Mouse (Mus musculus): ENCODE measurements around the gene Senp6.

DNA sequence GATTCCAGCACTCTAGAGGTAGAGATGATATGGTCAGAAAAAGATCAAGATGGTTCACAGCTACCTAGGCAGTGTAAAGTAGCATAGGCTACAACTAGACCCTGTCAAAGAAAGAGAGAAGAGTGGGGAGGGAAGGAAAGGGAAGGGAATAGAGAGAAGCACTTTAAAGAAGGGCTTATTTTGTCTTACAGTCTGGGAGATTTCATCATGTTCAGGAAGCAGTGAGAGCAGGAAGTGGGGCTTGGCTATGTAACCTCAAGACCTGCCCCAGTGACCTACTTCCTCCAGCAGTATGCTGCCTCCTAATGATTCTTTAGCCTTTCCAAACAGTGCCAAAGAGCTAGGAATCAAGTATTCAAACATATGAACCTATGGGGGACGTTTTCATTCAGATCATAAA lies 14.2 kb downstream of the Senp6 start:
- TF ChIP-seq HCFC1 (IDR thresholded peaks at IDR 0.05; ENCODE audit: borderline replicate concordance, insufficient read depth, low read length) (no peak), CHD2 (IDR thresholded peaks at IDR 0.05; ENCODE audit: low read depth, low read length) (no peak), MAFK (IDR thresholded peaks at IDR 0.05; ENCODE audit: insufficient read depth, low read depth, low read length) (no peak)
